Mouse (Mus musculus) cerebellum, postnatal 36 days (tissue): ENCODE data around the gene Olfr592.
"Not testable (repeated sequence)": the region's sequence is repeated elsewhere in the genome, so short reads cannot be mapped to it uniquely, and the experiment has no call there.

Experiments used
- DNase-seq, 2 experiments: peaks; one replicate each; pipeline ENCODE4 v3.0.0; 2021 to 2022; ENCODE audit warnings: mixed read lengths in 2 of 2

The Olfr592 gene

DNA sequence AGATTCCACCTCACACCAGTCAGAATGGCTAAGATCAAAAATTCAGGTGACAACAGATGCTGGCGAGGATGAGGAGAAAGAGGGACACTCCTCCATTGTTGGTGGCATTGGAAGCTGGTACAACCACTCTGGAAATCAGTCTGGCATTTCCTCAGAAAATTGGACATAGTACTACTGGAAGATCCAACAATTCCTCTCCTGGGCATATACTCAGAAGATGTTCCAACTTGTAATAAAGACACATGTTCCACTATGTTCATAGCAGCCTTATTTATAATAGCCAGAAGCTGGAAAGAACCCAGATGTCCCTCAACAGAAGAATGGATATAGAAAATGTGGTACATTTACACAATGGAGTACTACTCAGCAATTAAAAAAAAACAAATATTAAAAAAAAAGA is at the start of gene Olfr592:
Gene Olfr592 (plus strand): TSS at position 301 of the 400 bp plus-strand sequence.
- not testable (repeated sequence) for DNase-seq

DNA sequence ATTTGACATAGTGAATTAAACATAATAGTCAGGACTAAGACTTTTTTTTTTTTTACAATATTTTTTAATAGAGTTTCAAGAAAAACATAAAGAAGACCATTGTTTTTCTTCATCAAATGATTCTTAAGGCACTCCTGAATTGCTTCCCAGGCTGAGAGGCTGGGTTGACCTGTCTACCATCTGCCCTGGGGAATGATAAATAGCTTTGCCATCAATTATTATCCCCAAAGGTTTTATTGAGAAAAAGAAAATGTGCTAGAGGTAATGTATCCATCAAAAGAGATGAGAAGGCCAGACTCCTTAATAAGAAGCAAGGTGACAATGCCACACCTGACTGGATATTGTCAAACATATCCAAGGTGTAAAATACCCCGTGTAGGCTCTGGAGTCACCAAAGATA is 44.0 kb upstream of the Olfr592 start, which contains the start of gene Olfr588-ps1:
Gene Olfr588-ps1 (plus strand): TSS at position 301 of the 400 bp plus-strand sequence.
- DNase-seq, result no peak

DNA sequence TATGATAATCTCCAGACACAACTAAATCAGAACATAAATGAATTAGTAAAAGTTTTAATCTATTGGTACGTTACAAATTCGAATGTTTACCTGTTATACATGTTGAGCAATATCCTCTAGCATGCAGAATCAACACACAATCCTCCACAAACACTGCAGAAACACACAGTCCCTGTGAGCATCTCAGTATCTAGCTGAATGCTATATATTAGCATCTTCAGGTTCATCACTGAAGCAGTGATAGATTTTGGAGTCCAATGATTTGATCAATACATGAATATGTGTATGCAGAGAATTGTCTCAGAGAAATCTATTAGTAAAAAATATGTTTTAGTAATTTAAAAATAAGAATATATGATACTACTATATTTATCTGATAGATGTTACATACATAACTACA is 28.3 kb upstream of the Olfr592 start, which contains the start of gene Olfr589:
Gene Olfr589 (minus strand): TSS at position 101 of the 400 bp plus-strand sequence.
- no peak for DNase-seq

GRCm38 (mm10) chr7:103169697-103170096 is 14.9 kb upstream of the Olfr592 start:
- peak; percentile 1 to 5 for DNase-seq

GRCm38 (mm10) chr7:103178240-103178639 is 6.4 kb upstream of the Olfr592 start, which contains the start of gene Olfr591:
Olfr591 (minus strand) TSS chr7:103178340.
- DNase-seq, result no peak

DNA sequence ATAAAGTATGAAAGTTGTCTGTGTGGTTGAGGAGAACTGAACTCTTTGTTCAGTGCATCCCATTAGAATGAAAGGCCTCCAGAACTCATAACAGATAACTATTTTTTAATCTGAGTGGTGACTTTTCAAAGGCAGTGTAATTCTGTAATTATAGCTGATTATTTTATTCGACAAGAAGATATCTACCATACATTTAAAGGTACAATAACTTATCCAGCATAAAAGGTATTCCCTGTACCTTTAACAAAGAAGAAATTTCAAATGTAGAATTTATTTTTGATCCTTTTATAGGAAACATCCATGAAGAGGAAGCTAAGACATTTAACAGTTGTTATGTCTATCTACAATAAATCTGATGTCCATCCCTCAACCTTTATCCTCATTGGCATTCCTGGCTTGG is 27.0 kb downstream of the Olfr592 start, which contains the start of gene Olfr593:
Gene Olfr593 (plus strand): TSS at position 301 of the 400 bp plus-strand sequence.
- DNase-seq, result no peak

GRCm38 (mm10) chr7:103212050-103212449 is 27.4 kb downstream of the Olfr592 start:
- not testable (repeated sequence) for DNase-seq

GRCm38 (mm10) chr7:103216696-103217095 is 32.1 kb downstream of the Olfr592 start, which contains the start of gene Olfr594:
Olfr594 (plus strand) TSS chr7:103216996.
- no peak for DNase-seq
